Mouse (Mus musculus) right cerebral cortex, postnatal 4 days (tissue): ENCODE data around the gene Steap4.
A peak's percentile ranks its signal among the peaks of the same experiment; 100 is the strongest.
"Not testable (repeated sequence)": the region's sequence is repeated elsewhere in the genome, so short reads cannot be mapped to it uniquely, and the experiment has no call there.

ENCODE experiments used
- DNase-seq: peaks from one replicate; pipeline ENCODE4 v3.0.0-alpha.2; 2022

Steap4 gene

DNA sequence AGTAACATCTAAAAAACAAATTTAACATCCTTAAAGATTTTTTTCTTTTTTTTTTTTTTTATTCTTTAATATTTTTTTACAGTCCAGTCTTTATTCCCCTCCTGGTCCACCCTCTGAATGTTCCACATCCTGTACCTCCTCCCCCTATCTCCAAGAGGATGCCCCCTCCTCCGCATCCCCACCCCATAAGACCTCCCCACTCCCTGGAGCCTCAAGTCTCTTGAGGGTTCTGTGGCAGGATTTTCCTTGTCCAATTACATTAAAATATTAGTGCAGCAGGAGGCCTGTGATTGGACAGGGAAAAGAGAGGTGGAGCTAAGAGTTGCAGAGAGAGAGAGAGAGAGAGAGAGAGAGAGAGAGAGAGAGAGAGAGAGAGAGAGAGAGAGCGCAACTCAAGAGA, 31.4 kb downstream of the Steap4 start:
- DNase-seq: not testable (repeated sequence)

DNA sequence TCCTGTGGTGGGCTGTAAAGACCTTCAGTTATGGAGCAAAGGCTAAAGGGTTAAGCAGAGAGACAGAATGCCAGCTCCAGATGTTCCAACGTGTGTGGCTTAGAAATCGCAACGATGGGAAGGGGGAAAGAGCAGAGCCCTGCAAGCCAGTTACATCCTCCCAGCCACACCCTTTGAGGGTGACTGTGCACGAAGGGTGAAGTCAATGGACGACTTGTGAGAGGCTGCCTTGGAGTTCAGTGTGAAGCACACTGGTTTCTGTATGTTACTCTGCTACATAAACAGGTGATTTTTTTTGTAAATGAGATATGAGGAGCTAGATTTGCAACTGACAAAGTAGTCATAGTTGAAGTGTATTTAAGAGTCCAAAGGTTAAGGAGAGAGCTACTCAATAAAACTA, 33.5 kb downstream of the Steap4 start:
- no peak for DNase-seq

DNA sequence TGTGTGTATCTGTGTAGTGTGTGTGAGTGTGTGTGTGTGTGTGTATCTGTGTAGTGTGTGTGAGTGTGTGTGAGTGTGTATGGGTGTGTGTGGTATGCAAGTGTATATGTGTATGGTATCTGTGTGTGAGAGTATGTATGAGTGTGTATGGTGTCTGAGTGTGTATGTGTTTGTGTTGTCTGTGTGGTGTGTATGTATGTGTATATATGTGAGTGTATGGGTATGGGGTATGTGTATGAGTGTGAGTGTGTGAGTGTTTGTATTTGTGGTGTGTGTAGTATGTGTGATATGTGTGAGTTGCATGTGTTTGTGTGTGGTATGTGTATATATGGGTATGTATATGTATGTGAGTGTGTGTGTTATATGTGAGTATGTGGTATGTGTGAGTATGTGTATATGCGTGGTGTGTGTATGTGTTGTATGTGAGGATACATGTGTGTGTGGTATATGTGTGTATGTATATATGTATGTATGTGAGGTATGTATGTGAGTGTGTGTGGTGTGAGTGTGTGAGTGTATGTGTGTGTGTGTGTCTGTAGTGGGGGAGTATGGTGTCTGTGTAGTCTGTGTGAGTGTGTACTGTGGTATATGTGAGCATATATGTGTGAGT, 35.1 kb downstream of the Steap4 start:
- no peak for DNase-seq

- DNase-seq: peak; percentile 6
These were observed 36.3 kb downstream of the Steap4 start for GRCm38 (mm10) chr5:7996401-7997044.

GRCm38 (mm10) chr5:7997086-7997485, 36.8 kb downstream of the Steap4 start:
- DNase-seq: no peak

- DNase-seq: peak; percentile 6
These were observed 40.2 kb downstream of the Steap4 start for GRCm38 (mm10) chr5:8000466-8000865.

- DNase-seq: no peak
These were observed 42.6 kb downstream of the Steap4 start for GRCm38 (mm10) chr5:8002827-8003226.

- DNase-seq: no peak
These were observed 53.0 kb downstream of the Steap4 start for GRCm38 (mm10) chr5:8013276-8013675.
